Mouse (Mus musculus) midbrain, embryonic 16.5 days (tissue): ENCODE measurements around the gene Gm826. TPM values are rescaled to one million over a fixed set of nuclear protein-coding genes. Genes with fewer than 3 reads are reported as not detected.

Experiments
- ATAC-seq: fragments of 200-750 bp; cut with Nextera tagmentation; 2 replicates; pipeline ENCODE4 v1.8.0; 2017; ENCODE audit warnings: moderate TSS enrichment
- H3K27ac ChIP-seq: fragments of 300-500 bp; sonication (generic); 2 replicates; pipeline ENCODE4 v1.5.1; 2014; ENCODE audit warnings: mild to moderate bottlenecking, low read length, mixed read lengths
- H3K27me3 ChIP-seq: fragments of 300-500 bp; sonication (generic); 2 replicates; pipeline ENCODE4 v1.6.1; 2014; ENCODE audit warnings: low read depth, low read length, mixed read lengths; ENCODE audit not compliant: control insufficient read depth, insufficient read depth
- H3K36me3 ChIP-seq: fragments of 300-500 bp; sonication (generic); 2 replicates; pipeline ENCODE4 v1.6.1; 2014; ENCODE audit warnings: mild to moderate bottlenecking, low read length, moderate library complexity, mixed read lengths; ENCODE audit not compliant: control insufficient read depth, insufficient read depth
- H3K4me1 ChIP-seq: fragments of 300-500 bp; sonication (generic); 2 replicates; pipeline ENCODE4 v1.6.1; 2014; ENCODE audit warnings: mild to moderate bottlenecking, low read length, mixed read lengths; ENCODE audit not compliant: control insufficient read depth, insufficient read depth
- H3K4me2 ChIP-seq: fragments of 300-500 bp; sonication (generic); 2 replicates; pipeline ENCODE4 v1.6.1; 2014; ENCODE audit warnings: mild to moderate bottlenecking, low read length, mixed read lengths
- H3K4me3 ChIP-seq: fragments of 300-500 bp; sonication (generic); 2 replicates; pipeline ENCODE4 v1.5.1; 2014; ENCODE audit warnings: low read depth, mild to moderate bottlenecking, low read length, moderate library complexity, mixed read lengths
- H3K9ac ChIP-seq: fragments of 300-500 bp; sonication (generic); 2 replicates; pipeline ENCODE4 v1.6.1; 2014; ENCODE audit warnings: low read depth, low read length, mixed read lengths
- H3K9me3 ChIP-seq: fragments of 300-500 bp; sonication (generic); replicated peaks from 2 replicates; pipeline ENCODE4 v1.6.1; 2014; ENCODE audit warnings: mild to moderate bottlenecking, low read length, mixed read lengths; ENCODE audit not compliant: control insufficient read depth, poor library complexity, severe bottlenecking
- WGBS: fragments of 180-500 bp; shearing (Covaris S2); extraction: QIAGEN DNeasy Blood & Tissue Kit; methylation state at CpG from one replicate; pipeline ENCODE4 v1.1.7; 2014; 5-methylcytosine and 5-hydroxymethylcytosine counted together
- polyA plus RNA-seq: library from polyadenylated mRNA; unstranded; fragments of >200 nt; fragmentation: Nextera tagmentation; extraction: Ambion mirVana; gene quantifications from 2 replicates; pipeline ENCODE4 v1.2.1, GENCODE M21; 2015

Gene Gm826
- polyA plus RNA-seq, 1 experiment from 2014 or later: not detected

- Histone ChIP-seq H3K27me3 (peaks cover 33% of the 10 kb centered on the region), H3K27ac (no peak overlapping the region), H3K4me3 (no peak overlapping the region), H3K4me1 (peaks cover 13% of the 10 kb centered on the region), H3K9me3 (no peaks in the 10 kb centered on the region), H3K4me2 (no peak overlapping the region), H3K9ac (no peak overlapping the region), H3K36me3 (no peaks in the 10 kb centered on the region)
- 41% methylated on average over 4 of the region's 4 CpGs for WGBS
- ATAC-seq: no peak
These were observed 23.5 kb upstream of the Gm826 start for GRCm38 (mm10) chr2:160357442-160357841.

- H3K36me3 ChIP-seq: no peaks in the 10 kb centered on the region
- WGBS: 64% methylated on average over 5 of the region's 5 CpGs
- peaks cover 22% of the 10 kb centered on the region for H3K27me3 ChIP-seq
- no peak overlapping the region for H3K4me2 ChIP-seq
- peaks cover 13% of the 10 kb centered on the region for H3K4me1 ChIP-seq
- ATAC-seq: no peak
- no peak overlapping the region for H3K4me3 ChIP-seq
- no peak overlapping the region for H3K27ac ChIP-seq
- no peaks in the 10 kb centered on the region for H3K9me3 ChIP-seq
- H3K9ac ChIP-seq: no peak overlapping the region
These were observed 22.2 kb upstream of the Gm826 start for GRCm38 (mm10) chr2:160356132-160356531.

GRCm38 (mm10) chr2:160354319-160354718, 20.4 kb upstream of the Gm826 start:
- no peak overlapping the region for H3K4me2 ChIP-seq
- H3K4me3 ChIP-seq: no peak overlapping the region
- no peak overlapping the region for H3K9ac ChIP-seq
- peaks cover 10% of the 10 kb centered on the region for H3K4me1 ChIP-seq
- no peaks in the 10 kb centered on the region for H3K36me3 ChIP-seq
- WGBS: 63% methylated on average over 2 of the region's 2 CpGs
- no peaks in the 10 kb centered on the region for H3K9me3 ChIP-seq
- H3K27me3 ChIP-seq: peaks cover 11% of the 10 kb centered on the region
- ATAC-seq: no peak
- H3K27ac ChIP-seq: no peak overlapping the region

- ATAC-seq: no peak
- no peak overlapping the region for H3K4me2 ChIP-seq
- peaks cover 4% of the 10 kb centered on the region for H3K27me3 ChIP-seq
- WGBS: 88% methylated on average over 2 of the region's 2 CpGs
- 0 out of 2 replicates have a peak, but pooled peaks cover 4% of the 10 kb centered on the region for H3K4me1 ChIP-seq
- H3K4me3 ChIP-seq: no peak overlapping the region
- no peak overlapping the region for H3K9ac ChIP-seq
- no peak overlapping the region for H3K27ac ChIP-seq
- no peaks in the 10 kb centered on the region for H3K36me3 ChIP-seq
- no peaks in the 10 kb centered on the region for H3K9me3 ChIP-seq
These were observed 19.6 kb upstream of the Gm826 start for GRCm38 (mm10) chr2:160353581-160353980.

GRCm38 (mm10) chr2:160351038-160351574, 17.1 kb upstream of the Gm826 start:
- Histone ChIP-seq H3K9ac (no peak overlapping the region), H3K27ac (no peak overlapping the region), H3K9me3 (no peaks in the 10 kb centered on the region), H3K27me3 (no peaks in the 10 kb centered on the region), H3K4me2 (no peak overlapping the region), H3K36me3 (no peaks in the 10 kb centered on the region), H3K4me3 (no peak overlapping the region), H3K4me1 (no peaks in the 10 kb centered on the region)
- 32% methylated on average over 8 of the region's 8 CpGs for WGBS
- ATAC-seq: no peak

- no peak overlapping the region for H3K9ac ChIP-seq
- no peaks in the 10 kb centered on the region for H3K36me3 ChIP-seq
- ATAC-seq: no peak
- no peak overlapping the region for H3K4me3 ChIP-seq
- H3K4me2 ChIP-seq: no peak overlapping the region
- no peaks in the 10 kb centered on the region for H3K4me1 ChIP-seq
- 85% methylated on average over 4 of the region's 4 CpGs for WGBS
- H3K27ac ChIP-seq: no peak overlapping the region
- no peaks in the 10 kb centered on the region for H3K27me3 ChIP-seq
- no peaks in the 10 kb centered on the region for H3K9me3 ChIP-seq
These were observed 15.6 kb upstream of the Gm826 start for GRCm38 (mm10) chr2:160349578-160349977.

GRCm38 (mm10) chr2:160348796-160349195, 14.8 kb upstream of the Gm826 start:
- no peak overlapping the region for H3K9ac ChIP-seq
- H3K4me2 ChIP-seq: no peak overlapping the region
- no peak overlapping the region for H3K27ac ChIP-seq
- H3K27me3 ChIP-seq: no peaks in the 10 kb centered on the region
- no peak overlapping the region for H3K4me3 ChIP-seq
- no peaks in the 10 kb centered on the region for H3K4me1 ChIP-seq
- WGBS: 41% methylated on average over 7 of the region's 7 CpGs
- no peaks in the 10 kb centered on the region for H3K36me3 ChIP-seq
- H3K9me3 ChIP-seq: no peaks in the 10 kb centered on the region
- no peak for ATAC-seq

- 64% methylated on average over 4 of the region's 4 CpGs for WGBS
- no peak overlapping the region for H3K4me2 ChIP-seq
- no peak overlapping the region for H3K4me3 ChIP-seq
- H3K27ac ChIP-seq: no peak overlapping the region
- no peak overlapping the region for H3K9ac ChIP-seq
- no peak for ATAC-seq
- no peaks in the 10 kb centered on the region for H3K9me3 ChIP-seq
- H3K36me3 ChIP-seq: no peaks in the 10 kb centered on the region
- H3K27me3 ChIP-seq: no peaks in the 10 kb centered on the region
- H3K4me1 ChIP-seq: no peaks in the 10 kb centered on the region
These were observed 14.2 kb upstream of the Gm826 start for GRCm38 (mm10) chr2:160348072-160348604.

GRCm38 (mm10) chr2:160345644-160346043, 11.7 kb upstream of the Gm826 start:
- no peaks in the 10 kb centered on the region for H3K36me3 ChIP-seq
- no peaks in the 10 kb centered on the region for H3K27me3 ChIP-seq
- H3K4me2 ChIP-seq: no peak overlapping the region
- no peak for ATAC-seq
- no peaks in the 10 kb centered on the region for H3K4me1 ChIP-seq
- no peak overlapping the region for H3K27ac ChIP-seq
- no peak overlapping the region for H3K9ac ChIP-seq
- no peak overlapping the region for H3K4me3 ChIP-seq
- H3K9me3 ChIP-seq: no peaks in the 10 kb centered on the region
